Mouse (Mus musculus) kidney, postnatal 10 days (tissue): ENCODE results near the gene Lrfn5.

Source experiments
- DNase-seq: peaks from one replicate; pipeline ENCODE4 v3.0.0; 2021; ENCODE audit warnings: mixed read lengths

Gene Lrfn5

DNA sequence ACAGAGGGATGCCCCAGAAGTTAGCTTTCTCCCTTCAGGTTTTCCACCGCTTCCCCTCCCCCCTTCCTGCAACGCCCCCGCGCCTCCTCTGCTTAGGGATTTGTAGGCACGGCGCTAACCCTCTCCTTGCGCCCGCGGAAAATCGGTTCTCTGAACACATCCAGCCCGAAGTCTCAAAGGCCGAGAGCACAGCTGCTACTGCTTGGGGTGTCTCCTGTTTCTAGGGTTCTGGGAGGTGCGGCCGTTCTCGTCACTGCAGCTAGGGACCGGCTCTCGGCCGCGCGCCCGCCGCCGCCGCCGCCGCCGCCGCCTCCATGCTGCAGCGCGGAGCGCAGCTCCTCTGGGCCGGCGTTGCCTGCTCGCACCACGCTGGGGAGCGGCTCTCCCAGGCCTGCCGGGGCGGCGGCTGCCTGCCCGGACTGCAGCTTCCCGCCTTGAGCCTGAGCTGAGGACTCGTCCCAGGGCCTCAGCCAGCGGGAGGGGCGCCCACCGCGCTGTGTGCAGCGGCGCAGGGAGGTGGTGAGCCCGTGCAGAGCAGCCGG is at the start of gene Lrfn5:
Gene Lrfn5 (plus strand): TSS at position 322 of the 542 bp plus-strand sequence.
- DNase-seq, result peak; percentile 63

DNA sequence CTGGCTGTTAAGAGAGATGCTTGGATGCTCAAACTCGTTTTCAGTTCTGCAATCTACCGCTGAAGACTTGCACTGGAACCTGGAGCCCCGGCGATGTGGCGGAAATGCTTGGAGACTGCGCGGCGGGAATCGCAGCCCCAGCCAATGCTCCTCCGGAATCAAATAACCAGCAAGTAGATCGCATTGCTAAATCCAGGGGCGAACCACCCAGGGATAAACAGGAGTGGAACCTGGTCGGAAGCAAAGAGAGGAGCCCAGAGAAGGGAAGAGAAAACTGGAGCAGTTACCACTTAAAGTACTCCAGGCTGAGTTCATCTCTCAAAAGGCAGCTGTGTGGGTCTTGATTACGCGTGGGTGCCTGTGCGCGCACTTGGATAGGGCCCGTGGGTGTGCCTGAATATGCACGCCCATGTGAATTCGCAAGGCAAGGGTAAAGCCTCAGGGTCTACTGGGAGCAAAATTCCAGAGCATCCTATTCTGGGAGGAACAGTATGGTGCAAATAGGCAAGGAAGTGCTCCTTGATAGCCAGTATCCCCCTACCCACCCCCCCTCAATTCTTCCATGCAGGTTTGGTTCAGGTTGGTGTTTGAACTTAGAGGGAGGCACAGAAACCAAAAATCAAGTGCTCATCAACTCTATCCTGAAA is 1.3 kb upstream of the Lrfn5 start:
- no peak for DNase-seq

DNA sequence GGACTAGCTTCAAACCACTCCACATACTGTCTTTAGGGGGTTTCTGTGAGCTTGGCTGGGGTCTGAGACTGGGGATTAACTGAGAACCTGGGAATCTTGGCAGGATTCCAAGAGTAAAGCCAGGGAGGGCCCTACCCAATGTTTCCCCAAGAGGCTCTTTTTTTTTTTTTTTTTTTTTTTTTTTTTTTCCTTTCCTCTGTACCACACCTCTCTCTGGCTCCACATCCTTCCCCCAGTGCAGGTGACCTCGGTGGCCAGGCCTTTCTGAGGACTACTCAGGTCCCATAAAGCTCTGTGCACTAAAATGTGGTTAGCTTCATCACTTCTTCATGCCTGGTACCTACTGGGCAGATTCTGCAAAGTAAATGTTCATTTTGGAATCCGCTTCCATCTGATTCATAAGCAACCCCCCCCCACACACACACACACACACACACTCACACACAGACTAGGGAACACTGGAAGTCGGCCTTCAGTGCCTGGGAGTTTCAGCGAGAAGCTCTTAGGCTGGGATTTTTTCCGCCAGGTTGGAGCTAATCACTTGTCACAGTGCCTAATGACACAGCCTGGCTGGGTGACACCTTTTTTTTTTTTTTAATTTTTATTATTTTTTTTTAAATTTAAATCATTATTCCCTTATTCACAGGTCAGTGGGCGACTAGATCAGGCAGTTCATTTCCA is 662 bp upstream of the Lrfn5 start:
- DNase-seq, result no peak

DNA sequence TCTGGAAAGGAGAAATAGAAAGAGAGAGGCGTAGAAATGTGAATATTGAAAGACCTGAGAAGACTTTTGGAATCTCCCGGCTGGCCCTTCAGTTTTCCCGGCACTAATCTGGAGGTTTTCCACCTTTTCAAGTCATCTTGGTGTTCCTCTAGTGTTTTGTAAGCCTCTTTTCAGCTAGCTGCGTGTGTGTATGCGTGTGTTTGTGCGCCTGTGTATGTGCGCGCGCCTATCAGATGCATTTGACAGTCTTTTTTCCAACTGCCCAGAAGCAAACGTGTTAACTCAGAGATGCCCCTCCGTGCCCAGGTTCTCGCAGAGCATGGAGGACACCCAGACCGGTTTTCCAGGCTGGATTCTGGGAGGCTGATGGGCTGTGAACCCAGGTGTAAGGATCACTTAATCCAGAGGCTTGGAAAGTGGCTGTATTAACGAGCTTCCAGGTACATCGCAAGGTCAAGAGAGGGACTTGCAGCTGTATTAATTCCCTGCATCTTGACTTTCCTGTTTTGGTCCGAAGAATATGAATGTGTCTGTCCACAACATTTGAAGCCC is 757 bp downstream of the Lrfn5 start:
- DNase-seq, result no peak

DNA sequence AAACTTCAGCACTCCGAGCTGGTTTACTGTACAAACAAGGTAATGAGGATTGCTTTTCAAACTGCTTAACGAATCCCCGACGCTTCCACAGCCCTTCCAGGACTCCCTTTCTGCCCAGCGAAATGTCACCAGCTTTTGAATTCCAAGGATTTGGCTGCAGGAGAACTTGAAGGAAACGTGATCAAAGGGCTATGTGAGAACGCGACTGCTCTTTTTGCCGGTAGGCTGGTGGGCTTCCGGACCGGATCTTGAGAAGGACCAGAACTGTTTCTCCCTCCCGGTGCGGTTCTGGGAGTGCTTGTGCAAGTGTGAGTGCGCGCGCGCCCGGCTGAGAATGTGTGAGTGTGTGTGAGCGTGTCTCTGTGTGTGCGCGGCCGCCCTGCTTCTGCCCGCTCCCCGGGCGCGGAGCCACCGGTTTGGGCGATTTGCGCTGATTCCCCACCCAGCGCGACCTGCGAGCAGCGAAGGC is 1.3 kb downstream of the Lrfn5 start:
- peak; percentile 7 for DNase-seq

DNA sequence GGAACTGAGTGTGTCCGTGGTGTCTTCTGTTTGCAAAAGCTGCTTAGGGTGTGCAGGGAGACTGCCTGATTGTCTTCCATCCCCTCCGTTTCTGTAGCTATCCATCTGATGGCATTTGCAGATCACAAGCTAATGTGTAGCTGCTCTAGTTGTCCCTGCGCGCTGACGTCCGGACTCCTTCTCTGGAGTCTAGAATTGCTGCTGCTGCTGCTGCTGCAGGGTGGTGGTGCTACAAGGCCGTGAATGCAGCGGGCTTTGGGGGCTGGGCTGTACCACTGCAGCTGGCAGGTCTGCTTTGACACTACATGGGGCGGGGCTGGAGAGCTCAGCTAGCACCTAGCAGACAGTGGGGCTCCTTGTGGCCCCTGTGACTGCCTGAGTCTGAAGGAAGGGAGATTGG is 3.2 kb downstream of the Lrfn5 start:
- peak; percentile 12 for DNase-seq

DNA sequence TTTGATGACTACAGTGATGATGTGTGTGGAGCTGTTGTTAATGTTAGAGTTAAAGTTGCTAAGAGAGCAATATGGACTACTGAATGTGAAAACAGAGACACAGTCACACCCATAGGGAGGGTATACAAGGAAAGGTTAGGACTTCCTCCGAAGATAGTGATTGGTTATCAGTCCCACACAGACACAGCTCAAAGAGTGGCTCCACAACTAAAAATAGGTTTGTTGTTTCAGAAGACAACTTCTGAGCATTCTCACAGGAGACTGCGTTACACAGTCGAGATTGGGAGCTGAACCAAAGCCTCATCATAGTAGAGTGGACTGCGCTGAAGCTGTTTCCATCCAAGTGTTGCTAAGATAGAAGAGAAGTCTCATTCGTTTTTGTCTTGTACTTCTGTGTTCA is 57.0 kb downstream of the Lrfn5 start:
- DNase-seq, result no peak

DNA sequence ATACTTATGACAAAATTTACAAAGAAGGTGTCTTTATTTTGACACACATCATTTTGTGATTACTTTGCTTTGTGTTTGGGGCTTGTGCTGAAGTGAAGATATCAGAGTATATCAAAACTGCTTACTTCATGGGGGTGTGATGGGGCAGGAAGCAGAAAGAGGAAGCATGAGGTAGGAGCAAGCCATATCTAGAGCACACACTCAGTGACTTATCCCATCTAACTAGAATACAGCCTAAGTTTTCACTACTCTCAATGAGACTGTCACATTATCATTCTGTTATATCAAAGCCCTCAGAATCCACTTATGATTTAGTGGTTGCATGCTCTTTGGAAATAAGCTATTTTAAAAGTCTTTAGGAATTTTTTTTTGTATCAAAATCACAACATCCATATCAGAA is 77.4 kb downstream of the Lrfn5 start:
- DNase-seq, result no peak

DNA sequence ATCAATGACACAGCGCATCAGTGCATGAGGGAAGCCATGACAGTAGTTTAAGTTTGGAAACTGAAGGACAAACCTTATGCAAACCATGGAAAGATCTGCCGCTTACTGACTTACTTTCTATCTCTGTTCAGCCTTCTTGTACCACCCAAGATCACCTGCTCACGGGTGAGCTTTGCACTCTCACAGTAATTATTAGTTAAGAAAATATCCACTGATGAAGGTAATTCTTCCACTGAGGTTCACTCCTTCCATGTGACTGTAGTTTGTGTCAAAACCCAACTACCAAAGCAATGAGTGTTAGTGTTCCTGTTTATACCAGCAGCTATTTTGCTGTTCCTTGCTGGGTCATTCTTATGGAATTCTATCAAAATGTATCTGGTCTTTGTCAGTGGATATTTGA is 84.9 kb downstream of the Lrfn5 start:
- no peak for DNase-seq

DNA sequence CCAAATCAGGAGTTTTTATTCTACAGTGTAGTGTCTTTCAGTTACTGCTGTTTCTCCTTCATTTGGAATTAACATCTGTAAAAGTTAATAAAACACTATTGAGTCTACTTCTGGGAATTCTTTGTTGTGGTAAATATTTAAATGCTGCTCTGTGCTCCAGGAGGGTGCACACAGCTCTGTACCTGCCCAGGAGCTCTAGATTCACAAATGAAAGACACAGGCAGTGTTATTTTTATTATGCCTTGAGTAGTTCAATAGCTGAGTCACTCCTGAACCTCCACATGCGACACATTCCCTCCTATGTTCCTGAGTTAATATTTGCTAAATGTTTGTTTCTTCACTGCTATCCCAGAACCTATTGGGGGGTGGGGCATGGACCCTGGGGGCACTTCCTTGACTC is 87.1 kb downstream of the Lrfn5 start:
- no peak for DNase-seq

DNA sequence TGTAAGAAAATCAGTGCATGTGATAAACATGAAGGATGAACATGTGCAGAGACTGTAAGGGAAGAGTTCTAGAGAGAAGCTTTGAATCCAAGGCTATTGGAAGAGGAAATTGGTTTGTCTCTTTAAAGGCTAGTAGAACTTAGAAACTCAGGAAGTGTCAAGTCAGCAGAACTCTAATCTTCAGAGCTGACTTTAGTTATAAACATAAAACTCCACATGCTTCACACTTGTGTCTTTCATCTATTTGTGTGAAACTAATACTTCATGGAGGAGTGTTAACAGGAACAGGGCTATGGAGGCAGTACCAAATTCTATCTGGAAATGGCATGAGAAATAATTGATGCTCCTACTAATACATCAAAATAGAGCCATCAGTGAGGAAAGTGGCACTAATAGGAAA is 101.6 kb downstream of the Lrfn5 start:
- DNase-seq, result no peak

DNA sequence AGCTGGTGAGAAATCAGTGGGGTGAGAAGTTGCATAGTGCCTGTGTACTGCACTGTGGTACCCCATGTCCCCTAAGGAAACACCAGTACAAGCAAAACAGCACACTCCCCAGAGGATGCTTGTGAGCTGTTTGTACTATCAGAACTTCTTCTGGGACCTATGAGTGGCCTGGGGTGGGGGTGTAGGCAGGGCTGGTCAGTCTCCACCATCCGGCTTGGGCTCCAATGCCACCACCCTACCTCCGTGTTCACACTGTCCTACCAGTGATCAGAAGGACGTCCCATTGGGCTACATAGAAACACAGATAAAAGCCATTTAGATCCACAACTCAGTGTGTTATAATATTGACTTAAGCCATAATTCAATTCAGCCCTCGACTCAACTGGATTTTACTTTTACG is 131.4 kb downstream of the Lrfn5 start:
- DNase-seq, result no peak

DNA sequence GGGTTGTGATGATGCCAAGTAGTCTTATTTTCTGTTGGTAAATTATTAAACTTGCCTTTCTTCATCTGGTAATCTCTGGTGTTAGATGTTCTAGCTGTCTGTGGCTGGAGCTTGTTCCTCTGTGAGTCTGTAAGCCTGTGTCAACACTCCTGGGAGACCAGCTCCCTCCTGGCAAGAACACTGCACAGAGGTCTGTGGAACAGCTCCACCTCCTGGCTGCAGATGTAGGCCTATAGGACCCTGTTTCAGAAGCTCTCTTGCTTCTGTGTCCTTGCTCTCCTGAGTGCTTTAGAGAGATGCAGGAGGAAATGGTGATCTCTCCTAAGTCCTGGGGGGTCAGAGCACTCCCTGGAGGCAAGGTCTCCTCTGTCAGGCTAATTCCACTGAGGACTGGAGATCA is 200.2 kb downstream of the Lrfn5 start:
- peak; percentile 18 for DNase-seq

DNA sequence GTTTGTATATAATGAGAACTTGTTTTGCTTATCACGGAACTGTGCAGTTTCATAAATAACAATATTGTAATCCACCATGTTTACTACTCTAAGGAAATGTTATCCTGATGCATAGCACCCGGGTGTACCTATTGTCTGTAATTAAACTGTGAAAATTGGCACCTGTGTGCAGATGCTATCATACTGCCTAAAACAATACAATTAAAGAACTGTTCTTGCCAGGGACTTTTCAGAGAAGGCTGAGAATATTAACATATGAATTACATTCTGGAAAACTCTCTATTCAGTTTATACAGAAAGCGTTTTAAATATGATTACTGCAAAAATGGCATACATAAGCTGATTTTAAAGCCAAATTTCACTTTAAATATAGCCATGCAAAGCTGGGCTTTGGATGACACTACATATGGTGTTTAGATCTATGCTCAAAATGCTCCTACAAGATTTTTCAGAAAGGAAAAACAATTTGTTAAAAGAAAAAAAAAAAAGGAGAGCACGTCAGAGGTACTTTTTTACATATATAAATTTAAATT is 284.2 kb downstream of the Lrfn5 start:
- no peak for DNase-seq

DNA sequence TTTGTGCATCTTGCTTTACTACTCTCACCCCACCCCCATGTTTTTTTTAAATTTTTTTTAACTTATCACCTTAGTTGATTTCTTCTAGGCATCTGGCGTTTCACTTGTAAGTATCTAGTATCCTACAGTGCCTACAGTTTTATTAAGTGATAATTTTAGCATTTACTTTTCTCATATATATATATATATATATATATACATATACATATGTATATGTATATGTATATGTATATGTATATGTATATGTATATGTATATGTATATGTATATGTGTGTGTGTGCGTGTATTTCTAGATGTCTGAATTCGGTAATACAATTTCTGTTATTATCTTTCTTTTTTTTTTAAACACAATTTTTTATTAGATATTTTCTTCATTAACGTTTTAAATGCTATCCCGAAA is 300.7 kb downstream of the Lrfn5 start:
- DNase-seq, result no peak

DNA sequence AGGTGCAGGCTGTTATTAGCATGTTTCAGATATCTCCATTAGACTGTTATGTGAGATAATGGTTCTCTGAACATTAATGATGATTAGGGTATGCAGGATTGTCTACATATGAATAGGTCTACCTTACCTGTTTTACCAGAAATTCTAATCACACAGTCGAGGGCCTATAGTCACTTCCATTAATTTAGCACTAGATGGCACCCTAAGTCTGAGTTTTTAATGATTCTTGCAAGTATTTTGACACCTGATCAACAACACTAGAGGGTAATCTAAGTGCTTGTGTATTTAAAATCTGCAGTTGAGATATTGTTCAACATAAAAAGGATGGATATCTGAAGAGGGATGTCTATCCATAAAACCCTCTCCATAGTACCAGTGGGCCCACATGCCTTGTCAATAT is 303.4 kb downstream of the Lrfn5 start:
- no peak for DNase-seq

DNA sequence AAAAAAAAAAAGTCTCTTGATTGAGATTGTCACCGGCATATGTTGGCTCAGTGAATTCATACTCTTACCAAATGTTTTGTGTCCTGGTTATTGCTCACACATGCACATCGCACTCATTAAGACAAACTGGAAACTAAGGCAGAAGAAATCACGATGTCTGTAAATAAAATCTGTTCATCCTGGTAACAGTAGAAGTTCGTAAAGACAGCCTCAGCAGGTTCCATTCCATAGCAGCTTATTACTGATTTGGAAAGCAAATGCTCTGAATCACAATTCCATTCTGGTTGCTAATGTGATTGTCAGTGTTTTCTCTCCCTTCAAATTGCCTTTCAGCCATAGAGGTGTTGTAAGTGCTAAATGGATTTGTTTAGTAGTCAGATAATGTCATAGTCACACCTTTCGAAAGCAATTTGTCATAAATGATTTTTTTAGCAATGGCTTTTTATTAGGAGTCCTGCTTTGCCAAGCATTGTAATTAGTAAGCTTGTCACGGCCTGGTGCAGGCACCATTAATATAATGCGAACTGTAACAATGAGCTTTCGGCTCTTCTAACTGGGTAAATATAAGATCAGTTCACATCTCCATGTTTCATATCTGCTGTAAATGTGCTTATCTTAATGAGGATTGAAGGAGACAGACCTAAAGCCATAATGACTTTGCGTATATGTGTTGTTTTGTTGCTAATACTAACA is 319.8 kb downstream of the Lrfn5 start:
- no peak for DNase-seq

DNA sequence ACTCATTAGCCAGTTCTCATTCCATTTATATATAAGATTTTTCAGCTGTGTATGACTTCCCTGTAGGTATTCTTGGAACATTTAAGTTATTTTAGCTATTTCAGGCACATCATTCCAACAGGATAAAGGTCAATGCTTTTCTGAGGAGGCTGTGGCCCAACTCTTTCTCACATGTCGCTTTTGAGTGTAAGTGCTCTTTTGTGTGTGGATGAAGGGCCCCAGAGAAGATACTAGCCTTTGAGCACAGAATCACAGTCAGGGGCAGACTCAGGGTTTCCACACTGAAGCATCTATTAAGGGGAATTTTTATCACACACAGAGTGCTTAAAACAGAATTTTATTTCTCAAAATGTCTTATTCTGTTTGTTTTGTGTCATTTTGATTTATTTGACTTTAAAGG is 331.2 kb downstream of the Lrfn5 start:
- no peak for DNase-seq
